Mouse (Mus musculus): ENCODE results near the gene Duox2. TPM values are rescaled to one million over a fixed set of nuclear protein-coding genes. Genes with fewer than 3 reads are reported as not detected.

Duox2 gene
- polyA plus RNA-seq, 1 experiment from 2014 or later: not detected

- Histone ChIP-seq H3K27ac (no peak overlapping the region), H3K79me2 (ENCODE audit: inconsistent target) (no peaks in the 10 kb centered on the region), H3K36me3 (ENCODE audit: inconsistent target) (no peaks in the 10 kb centered on the region), H3K4me3 (ENCODE audit: inconsistent target) (no peak overlapping the region)
- 4% methylated on average over 35 of the region's 35 CpGs for WGBS (ENCODE audit: missing documents)
Observed at GRCm38 (mm10) chr2:122297271-122298095, 766 bp downstream of the Duox2 start.

GRCm38 (mm10) chr2:122294916-122295315 lies 3.3 kb downstream of the Duox2 start:
- H3K79me2 ChIP-seq (ENCODE audit: inconsistent target): no peaks in the 10 kb centered on the region
- H3K27ac ChIP-seq: no peak overlapping the region
- no peak overlapping the region for H3K4me3 ChIP-seq (ENCODE audit: inconsistent target)
- H3K36me3 ChIP-seq (ENCODE audit: inconsistent target): no peaks in the 10 kb centered on the region
- WGBS (ENCODE audit: missing documents): 5% methylated on average over 4 of the region's 7 CpGs

- H3K4me3 ChIP-seq (ENCODE audit: inconsistent target): no peak overlapping the region
- WGBS (ENCODE audit: missing documents): 77% methylated on average over 7 of the region's 7 CpGs
- H3K79me2 ChIP-seq (ENCODE audit: inconsistent target): no peaks in the 10 kb centered on the region
- H3K27ac ChIP-seq: no peak overlapping the region
- H3K36me3 ChIP-seq (ENCODE audit: inconsistent target): no peaks in the 10 kb centered on the region
Observed at GRCm38 (mm10) chr2:122286137-122286536, 12.1 kb downstream of the Duox2 start.

GRCm38 (mm10) chr2:122284091-122284490 lies 14.2 kb downstream of the Duox2 start:
- Histone ChIP-seq H3K27ac (no peak overlapping the region), H3K4me3 (ENCODE audit: inconsistent target) (no peak overlapping the region), H3K36me3 (ENCODE audit: inconsistent target) (no peaks in the 10 kb centered on the region), H3K79me2 (ENCODE audit: inconsistent target) (no peaks in the 10 kb centered on the region)
- 93% methylated on average over 9 of the region's 9 CpGs for WGBS (ENCODE audit: missing documents)

GRCm38 (mm10) chr2:122278769-122279168 lies 19.5 kb downstream of the Duox2 start:
- Histone ChIP-seq H3K27ac (no peak overlapping the region), H3K36me3 (ENCODE audit: inconsistent target) (no peaks in the 10 kb centered on the region), H3K4me3 (ENCODE audit: inconsistent target) (no peak overlapping the region), H3K79me2 (ENCODE audit: inconsistent target) (no peaks in the 10 kb centered on the region)
- WGBS (ENCODE audit: missing documents): 93% methylated on average over 3 of the region's 3 CpGs

- Histone ChIP-seq H3K36me3 (ENCODE audit: inconsistent target) (peaks cover 9% of the 10 kb centered on the region; the same call in 1 of the 2 replicates), H3K27ac (no peak overlapping the region), H3K4me3 (ENCODE audit: inconsistent target) (no peak overlapping the region), H3K79me2 (ENCODE audit: inconsistent target) (no peaks in the 10 kb centered on the region)
- 93% methylated on average over 7 of the region's 7 CpGs for WGBS (ENCODE audit: missing documents)
Observed at GRCm38 (mm10) chr2:122266407-122267193, 31.6 kb downstream of the Duox2 start.

- Histone ChIP-seq H3K36me3 (ENCODE audit: inconsistent target) (peaks cover 26% of the 10 kb centered on the region; the same call in 1 of the 2 replicates), H3K79me2 (ENCODE audit: inconsistent target) (no peaks in the 10 kb centered on the region), H3K4me3 (ENCODE audit: inconsistent target) (no peak overlapping the region), H3K27ac (no peak overlapping the region)
- WGBS (ENCODE audit: missing documents): 100% methylated on average over 3 of the region's 3 CpGs
Observed at GRCm38 (mm10) chr2:122264690-122265089, 33.6 kb downstream of the Duox2 start.

- Histone ChIP-seq H3K36me3 (ENCODE audit: inconsistent target) (peaks cover 56% of the 10 kb centered on the region), H3K4me3 (ENCODE audit: inconsistent target) (no peak overlapping the region), H3K79me2 (ENCODE audit: inconsistent target) (no peaks in the 10 kb centered on the region), H3K27ac (no peak overlapping the region)
- 97% methylated on average over 5 of the region's 5 CpGs for WGBS (ENCODE audit: missing documents)
Observed at GRCm38 (mm10) chr2:122260729-122261128, 37.5 kb downstream of the Duox2 start.

- Histone ChIP-seq H3K36me3 (ENCODE audit: inconsistent target) (peaks cover 53% of the 10 kb centered on the region), H3K4me3 (ENCODE audit: inconsistent target) (no peak overlapping the region), H3K79me2 (ENCODE audit: inconsistent target) (no peaks in the 10 kb centered on the region), H3K27ac (no peak overlapping the region)
- 96% methylated on average over 5 of the region's 5 CpGs for WGBS (ENCODE audit: missing documents)
Observed at GRCm38 (mm10) chr2:122255997-122256396, 42.3 kb downstream of the Duox2 start.

- H3K36me3 ChIP-seq (ENCODE audit: inconsistent target): peaks cover 40% of the 10 kb centered on the region
- H3K79me2 ChIP-seq (ENCODE audit: inconsistent target): no peaks in the 10 kb centered on the region
- WGBS (ENCODE audit: missing documents): 94% methylated on average over 10 of the region's 10 CpGs
- no peak overlapping the region for H3K4me3 ChIP-seq (ENCODE audit: inconsistent target)
- H3K27ac ChIP-seq: no peak overlapping the region
Observed at GRCm38 (mm10) chr2:122247786-122248185, 50.5 kb downstream of the Duox2 start.

- WGBS (ENCODE audit: missing documents): 13% methylated on average over 3 of the region's 3 CpGs
- Histone ChIP-seq H3K27ac (no peak overlapping the region), H3K36me3 (ENCODE audit: inconsistent target) (peaks cover 23% of the 10 kb centered on the region), H3K79me2 (ENCODE audit: inconsistent target) (peaks cover 9% of the 10 kb centered on the region; the same call in 1 of the 2 replicates), H3K4me3 (ENCODE audit: inconsistent target) (no peak overlapping the region)
Observed at GRCm38 (mm10) chr2:122243671-122244131, 54.5 kb downstream of the Duox2 start.

- Histone ChIP-seq H3K79me2 (ENCODE audit: inconsistent target) (peaks cover 27% of the 10 kb centered on the region; the same call in 1 of the 2 replicates), H3K27ac (no peak overlapping the region), H3K36me3 (ENCODE audit: inconsistent target) (peaks cover 7% of the 10 kb centered on the region; the same call in 1 of the 2 replicates), H3K4me3 (ENCODE audit: inconsistent target) (no peak overlapping the region)
- 50% methylated on average over 6 of the region's 6 CpGs for WGBS (ENCODE audit: missing documents)
Observed at GRCm38 (mm10) chr2:122241935-122242334, 56.3 kb downstream of the Duox2 start.

GRCm38 (mm10) chr2:122241226-122241625 lies 57.0 kb downstream of the Duox2 start:
- H3K36me3 ChIP-seq (ENCODE audit: inconsistent target): 0 out of 2 replicates have a peak, but pooled peaks cover under 1% of the 10 kb centered on the region
- 96% methylated on average over 4 of the region's 4 CpGs for WGBS (ENCODE audit: missing documents)
- no peak overlapping the region for H3K4me3 ChIP-seq (ENCODE audit: inconsistent target)
- H3K27ac ChIP-seq: no peak overlapping the region
- peaks cover 27% of the 10 kb centered on the region; the same call in 1 of the 2 replicates for H3K79me2 ChIP-seq (ENCODE audit: inconsistent target)

GRCm38 (mm10) chr2:122240735-122241134 lies 57.5 kb downstream of the Duox2 start:
- no peak overlapping the region for H3K27ac ChIP-seq
- H3K4me3 ChIP-seq (ENCODE audit: inconsistent target): no peak overlapping the region
- H3K79me2 ChIP-seq (ENCODE audit: inconsistent target): peaks cover 27% of the 10 kb centered on the region; the same call in 1 of the 2 replicates
- no peaks in the 10 kb centered on the region for H3K36me3 ChIP-seq (ENCODE audit: inconsistent target)

Measured in macrophage (primary cell).